Mouse (Mus musculus) heart, postnatal 0 days (tissue): ENCODE measurements around the gene Fam193a.

ENCODE experiments used
- CTCF ChIP-seq: IDR thresholded peaks from 2 replicates; pipeline ENCODE4 v1.5.1; 2016; ENCODE audit warnings: antibody characterized with exemption, control low read depth, low read depth
- EP300 ChIP-seq: IDR thresholded peaks from 2 replicates; pipeline ENCODE4 v1.6.1; 2016; ENCODE audit warnings: antibody characterized with exemption, low read depth

DNA sequence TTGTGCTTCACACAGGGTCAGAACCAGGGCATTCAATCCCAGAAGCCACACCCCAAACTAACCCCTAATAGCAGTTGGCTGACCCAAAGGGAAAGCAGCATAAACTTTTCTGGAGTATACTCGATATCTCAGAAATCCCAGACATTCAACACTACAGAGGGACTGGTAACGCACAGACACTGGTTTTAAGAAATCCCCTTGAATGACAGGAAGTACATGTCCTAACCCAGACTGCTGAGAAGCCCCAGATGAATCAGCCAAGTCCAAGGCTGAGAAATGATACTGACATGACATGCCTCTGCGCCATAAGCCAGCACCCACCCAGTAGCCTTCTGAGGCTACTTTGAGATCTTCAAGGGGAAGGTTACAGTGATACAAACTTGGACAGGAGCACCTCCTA is 131.9 kb downstream of the Fam193a start:
- no peak for TF ChIP-seq CTCF
- TF ChIP-seq EP300, result no peak
